Mouse (Mus musculus) left cerebral cortex, adult 11 months (tissue): ENCODE measurements around the gene Lmx1b.
A peak's percentile ranks its signal among the peaks of the same experiment; 100 is the strongest.

ENCODE experiments used
- DNase-seq: peaks from one replicate; pipeline ENCODE4 v3.0.0; 2022; ENCODE audit warnings: low spot score

Lmx1b gene

GRCm38 (mm10) chr2:33543429-33544202, 96.7 kb downstream of the Lmx1b start:
- DNase-seq, result peak; percentile 91

DNA sequence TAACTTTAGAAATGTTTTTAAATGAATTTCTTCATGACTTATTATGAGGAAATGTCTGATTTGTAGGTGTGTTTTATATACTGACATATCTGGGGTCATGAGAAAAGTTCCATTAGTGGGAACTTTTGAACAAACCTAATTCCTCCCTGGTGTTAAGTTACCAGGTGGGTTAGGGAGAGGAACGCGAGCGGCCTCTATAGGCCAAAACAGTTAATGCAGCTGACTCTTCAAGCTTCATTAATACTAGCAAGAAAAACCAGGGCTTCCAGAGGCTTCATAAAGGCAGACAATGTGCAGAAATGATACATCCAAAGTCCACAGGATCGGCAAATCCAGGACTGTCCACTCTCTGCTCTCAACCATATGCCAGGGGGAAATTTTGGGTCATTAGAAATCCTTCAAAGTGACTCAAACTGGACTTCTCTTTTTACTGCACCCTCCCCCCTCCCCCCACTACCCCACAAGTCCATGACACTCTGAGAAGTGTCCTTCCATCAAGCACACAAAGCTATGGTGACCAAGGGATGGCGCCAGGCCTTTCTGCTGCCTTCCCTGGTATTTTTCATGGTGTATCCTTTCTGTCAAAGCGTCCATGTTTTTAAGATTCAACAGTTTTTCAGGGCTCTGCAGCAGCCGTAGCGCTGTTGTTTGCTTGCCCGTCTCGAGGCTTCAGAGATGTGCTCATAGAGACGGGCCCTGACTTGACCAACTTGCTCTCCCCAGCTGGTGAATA, 97.4 kb downstream of the Lmx1b start:
- peak; percentile 82 for DNase-seq

- no peak for DNase-seq
Observed at GRCm38 (mm10) chr2:33525274-33526055, 114.8 kb downstream of the Lmx1b start.

DNA sequence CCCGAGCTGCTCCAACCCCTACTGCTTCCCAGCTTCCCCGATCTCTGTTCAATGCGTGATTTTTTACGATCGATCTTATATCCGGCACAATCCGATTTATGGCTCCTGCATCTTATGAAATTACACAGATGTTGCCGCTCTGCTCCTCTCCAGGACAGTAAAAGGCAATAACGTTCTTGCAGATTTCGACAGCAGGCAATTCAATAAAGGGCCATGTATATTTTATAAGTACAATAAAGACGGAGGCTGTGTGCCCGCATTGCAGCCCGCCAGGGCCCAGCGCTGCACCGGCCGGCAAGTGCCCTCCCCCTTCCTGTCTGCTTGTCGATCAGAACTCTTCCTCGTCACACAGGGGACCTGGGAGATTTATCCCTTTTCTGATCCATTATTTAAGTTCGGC, 124.5 kb downstream of the Lmx1b start:
- DNase-seq, result no peak

GRCm38 (mm10) chr2:33515431-33515830, 124.9 kb downstream of the Lmx1b start:
- DNase-seq, result no peak
